Mouse (Mus musculus) testis, adult 2 months (tissue): ENCODE measurements at regions not wholly inside any gene's neighbourhood (a gene's known extent, or its start where the extent isn't known, plus 50 kb on each side); places are given as distances from the start of the nearest gene placed in this dataset.

ENCODE experiments used
- H3K27ac ChIP-seq: fragments of 200-500 bp; 2 replicates; pipeline ENCODE4 v1.5.1; 2012; ENCODE audit warnings: low read depth, low read length; ENCODE audit not compliant: control insufficient read depth, insufficient read depth
- H3K27me3 ChIP-seq: fragments of 200-500 bp; 2 replicates; pipeline ENCODE4 v1.6.1; 2012; ENCODE audit warnings: mild to moderate bottlenecking, low read length, moderate library complexity; ENCODE audit not compliant: control insufficient read depth, insufficient read depth
- H3K36me3 ChIP-seq: fragments of 200-500 bp; 2 replicates; pipeline ENCODE4 v1.6.1; 2012; ENCODE audit warnings: mild to moderate bottlenecking, low read length; ENCODE audit not compliant: control insufficient read depth, insufficient read depth
- H3K4me1 ChIP-seq: fragments of 200-500 bp; 2 replicates; pipeline ENCODE4 v1.6.1; 2012; ENCODE audit warnings: low read length; ENCODE audit not compliant: control insufficient read depth, insufficient read depth
- H3K4me3 ChIP-seq: fragments of 200-500 bp; 2 replicates; pipeline ENCODE4 v1.5.1; 2012; ENCODE audit warnings: low read depth, mild to moderate bottlenecking, low read length, moderate library complexity, mixed read lengths; ENCODE audit not compliant: control insufficient read depth
- CTCF ChIP-seq: fragments of 200-500 bp; IDR thresholded peaks from 2 replicates; pipeline ENCODE4 v1.5.1; 2012; ENCODE audit warnings: low read depth, mild to moderate bottlenecking, inconsistent platforms, low read length, moderate library complexity; ENCODE audit not compliant: control insufficient read depth, insufficient read depth, insufficient replicate concordance
- POLR2A ChIP-seq: fragments of 200-500 bp; IDR thresholded peaks from 2 replicates; pipeline ENCODE4 v1.6.1; 2012; ENCODE audit warnings: low read depth, mild to moderate bottlenecking, inconsistent platforms, low read length, moderate library complexity; ENCODE audit not compliant: control insufficient read depth

DNA sequence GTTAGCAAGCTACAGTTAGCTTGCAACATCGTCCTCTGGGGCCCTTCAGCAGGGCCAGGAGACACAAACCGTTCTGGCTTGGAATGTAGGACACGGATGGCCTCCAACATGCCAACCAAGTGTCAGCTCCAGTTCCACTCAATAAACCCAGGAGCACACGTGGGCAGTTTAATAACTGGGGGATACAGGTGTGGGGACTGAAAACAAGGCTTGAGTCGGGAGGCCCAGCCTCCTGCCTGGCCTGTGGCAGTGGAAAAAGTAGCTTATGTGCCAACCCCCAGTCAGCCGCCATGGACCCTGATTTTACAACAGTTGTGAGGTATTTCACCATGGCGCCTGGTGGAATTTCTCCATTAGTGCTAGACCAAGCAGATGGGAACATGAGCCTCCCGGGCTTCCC lies 160.9 kb upstream of the Gas1 start:
- Histone ChIP-seq H3K27me3 (no peaks in the 10 kb centered on the region), H3K4me1 (no peaks in the 10 kb centered on the region), H3K4me3 (no peak overlapping the region), H3K36me3 (no peaks in the 10 kb centered on the region), H3K27ac (no peak overlapping the region)
- TF ChIP-seq POLR2A (no peak), CTCF (no peak)

DNA sequence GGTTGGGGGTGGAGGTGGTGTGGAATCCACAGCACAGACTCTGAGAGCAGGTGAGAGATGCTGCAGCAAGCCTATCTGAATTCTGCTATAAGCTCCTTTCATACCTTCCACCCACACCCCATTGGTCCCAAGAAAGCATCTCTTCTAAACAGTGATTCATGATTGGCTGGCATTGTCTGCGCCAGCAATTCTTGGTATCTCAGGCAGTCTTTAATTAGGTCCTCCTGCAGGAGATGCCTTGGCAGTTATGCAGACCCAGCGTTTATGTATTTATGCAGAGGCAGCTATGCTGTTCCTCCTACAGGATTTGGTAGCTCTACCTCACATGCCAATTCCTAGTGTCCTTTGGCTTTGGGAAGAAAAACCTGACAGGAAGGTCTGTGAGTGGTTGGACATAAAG lies 162.9 kb upstream of the Gas1 start:
- TF ChIP-seq POLR2A, result no peak
- TF ChIP-seq CTCF, result no peak

DNA sequence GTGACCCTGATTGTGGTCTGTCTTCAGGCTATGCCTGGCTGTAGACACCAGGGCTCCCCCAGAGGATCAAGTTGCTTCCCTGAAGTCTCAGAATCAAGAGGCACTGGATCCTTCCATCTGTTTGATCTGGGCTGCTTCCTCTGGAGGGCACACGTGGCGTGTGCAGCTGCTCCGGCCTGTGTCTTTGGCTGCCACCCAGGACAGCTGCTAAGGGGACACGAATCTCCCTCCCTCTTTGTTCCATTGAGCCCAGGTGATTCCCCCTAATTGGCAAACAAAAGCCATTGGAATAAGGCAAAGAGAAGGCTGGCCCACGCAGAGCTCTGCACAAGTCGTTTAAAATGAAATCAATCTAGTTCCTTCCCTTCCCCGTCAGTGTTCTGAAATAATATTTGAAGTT lies 170.7 kb upstream of the Gas1 start:
- 0 out of 2 replicates have a peak, but pooled peaks cover 2% of the 10 kb centered on the region for H3K4me1 ChIP-seq
- no peaks in the 10 kb centered on the region for H3K36me3 ChIP-seq
- H3K27me3 ChIP-seq, result no peaks in the 10 kb centered on the region
- no peak for TF ChIP-seq CTCF
- TF ChIP-seq POLR2A, result no peak
- H3K27ac ChIP-seq, result no peak overlapping the region
- no peak overlapping the region for H3K4me3 ChIP-seq

More for the DNA sequence above, 162.9 kb upstream of the Gas1 start:
- H3K4me1 ChIP-seq, result no peaks in the 10 kb centered on the region
- H3K27ac ChIP-seq, result no peak overlapping the region
- no peak overlapping the region for H3K4me3 ChIP-seq
- no peaks in the 10 kb centered on the region for H3K36me3 ChIP-seq
- no peaks in the 10 kb centered on the region for H3K27me3 ChIP-seq

DNA sequence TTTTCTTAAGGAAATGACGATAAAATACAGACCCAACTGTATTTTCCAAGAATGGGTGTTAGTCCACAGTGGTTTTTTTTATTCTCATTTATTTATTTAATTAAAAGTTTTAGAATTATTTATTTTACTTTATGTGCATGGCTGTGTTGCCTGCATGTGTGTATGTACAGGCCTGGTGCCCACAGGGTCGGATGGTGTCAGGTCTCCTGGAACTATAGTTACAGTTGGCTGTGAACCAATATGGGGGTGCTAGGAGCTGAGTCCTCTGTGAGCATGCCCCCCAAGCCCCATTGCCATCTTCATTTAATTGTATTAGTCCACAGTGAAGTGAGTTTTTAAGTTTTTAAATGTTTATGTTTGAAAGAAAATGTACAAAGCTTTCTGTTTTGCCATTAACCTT lies 171.3 kb upstream of the Gas1 start:
- H3K36me3 ChIP-seq, result no peaks in the 10 kb centered on the region
- no peaks in the 10 kb centered on the region for H3K27me3 ChIP-seq
- no peak overlapping the region for H3K27ac ChIP-seq
- TF ChIP-seq CTCF (no peak), POLR2A (no peak)
- H3K4me1 ChIP-seq, result 0 out of 2 replicates have a peak, but pooled peaks cover 2% of the 10 kb centered on the region
- no peak overlapping the region for H3K4me3 ChIP-seq

- no peak for TF ChIP-seq POLR2A
- no peak for TF ChIP-seq CTCF
- H3K27ac ChIP-seq, result no peak overlapping the region
- H3K36me3 ChIP-seq, result no peaks in the 10 kb centered on the region
- no peaks in the 10 kb centered on the region for H3K4me1 ChIP-seq
- no peaks in the 10 kb centered on the region for H3K27me3 ChIP-seq
- H3K4me3 ChIP-seq, result no peak overlapping the region
These were observed 178.7 kb upstream of the Gas1 start for GRCm38 (mm10) chr13:60355707-60356490.

- Histone ChIP-seq H3K27ac (no peak overlapping the region), H3K4me3 (no peak overlapping the region), H3K36me3 (no peaks in the 10 kb centered on the region), H3K27me3 (no peaks in the 10 kb centered on the region), H3K4me1 (no peaks in the 10 kb centered on the region)
- no peak for TF ChIP-seq CTCF
- no peak for TF ChIP-seq POLR2A
These were observed 181.4 kb upstream of the Gas1 start for GRCm38 (mm10) chr13:60358408-60359060.

GRCm38 (mm10) chr13:60364778-60365672 lies 187.9 kb upstream of the Gas1 start:
- no peaks in the 10 kb centered on the region for H3K27me3 ChIP-seq
- H3K36me3 ChIP-seq, result no peaks in the 10 kb centered on the region
- TF ChIP-seq POLR2A (no peak), CTCF (no peak)
- no peak overlapping the region for H3K4me3 ChIP-seq
- no peaks in the 10 kb centered on the region; the same call in 1 of the 2 replicates for H3K4me1 ChIP-seq
- H3K27ac ChIP-seq, result no peak overlapping the region
